Mouse (Mus musculus) MEL (cell line): ENCODE measurements around the gene Nup153. TPM values are rescaled to one million over a fixed set of nuclear protein-coding genes. Genes with fewer than 3 reads are reported as not detected.

Source experiments
- DNase-seq: peaks from one replicate; pipeline ENCODE4 v3.0.0; 2011; ENCODE audit warnings: low read depth, low spot score
- H3K27ac ChIP-seq: 2 replicates; pipeline ENCODE4 v1.5.1; 2012; ENCODE audit warnings: low read depth, mild to moderate bottlenecking, control low read depth, low read length, moderate library complexity; ENCODE audit not compliant: control insufficient read depth
- H3K27me3 ChIP-seq, 2 experiments: fragments of 150-350 bp in 1 of 2; sonication (generic) in 1 of 2; 2 replicates each; pipeline ENCODE4 v1.6.1; 2012; ENCODE audit warnings: low read length in 2 of 2, mild to moderate bottlenecking in 2 of 2, improper control_type of control experiment in 1 of 2, moderate library complexity in 1 of 2; ENCODE audit not compliant: insufficient read depth in 2 of 2, control insufficient read depth in 1 of 2
- H3K36me3 ChIP-seq, 2 experiments: 2 replicates each; pipeline ENCODE4 v1.6.1; 2012 to 2014; ENCODE audit warnings: low read length in 2 of 2, improper control_type of control experiment in 1 of 2, inconsistent platforms in 1 of 2, mild to moderate bottlenecking in 1 of 2; ENCODE audit not compliant: insufficient read depth in 2 of 2, control insufficient read depth in 1 of 2
- H3K4me1 ChIP-seq, 2 experiments: fragments of 150-350 bp in 1 of 2; sonication (generic) in 1 of 2; 2 replicates each; pipeline ENCODE4 v1.6.1; 2012; ENCODE audit warnings: low read length in 2 of 2, improper control_type of control experiment in 1 of 2, mild to moderate bottlenecking in 1 of 2; ENCODE audit not compliant: insufficient read depth in 2 of 2, control insufficient read depth in 1 of 2
- H3K4me3 ChIP-seq, 2 experiments: fragments of 150-350 bp in 1 of 2; sonication (generic) in 1 of 2; 2 replicates each; pipeline ENCODE4 v1.5.1; 2012; ENCODE audit warnings: low read depth in 2 of 2, low read length in 2 of 2, mild to moderate bottlenecking in 2 of 2, moderate library complexity in 2 of 2, control low read depth in 1 of 2, improper control_type of control experiment in 1 of 2; ENCODE audit not compliant: control insufficient read depth in 1 of 2, insufficient read depth in 1 of 2
- H3K79me2 ChIP-seq: 2 replicates; pipeline ENCODE4 v1.6.1; 2012; ENCODE audit warnings: mild to moderate bottlenecking, low read length, moderate library complexity; ENCODE audit not compliant: control insufficient read depth, poor library complexity, insufficient read depth
- H3K9ac ChIP-seq: 2 replicates; pipeline ENCODE4 v1.6.1; 2012; ENCODE audit warnings: low read depth, mild to moderate bottlenecking, control low read depth, low read length, moderate library complexity; ENCODE audit not compliant: control insufficient read depth, poor library complexity, severe bottlenecking
- H3K9me3 ChIP-seq: fragments of 150-350 bp; sonication (generic); replicated peaks from 2 replicates; pipeline ENCODE4 v1.6.1; 2012; ENCODE audit warnings: mild to moderate bottlenecking, low read length, improper control_type of control experiment, moderate library complexity; ENCODE audit not compliant: insufficient read depth
- CHD2 ChIP-seq: IDR thresholded peaks from 2 replicates; pipeline ENCODE4 v1.6.1; 2011; ENCODE audit warnings: low read length, improper control_type of control experiment
- CTCF ChIP-seq, 3 experiments: IDR thresholded peaks in 2 of 3; conservative IDR thresholded peaks in 1 of 3; 2 replicates each; pipeline ENCODE4 v1.5.1; 2011 to 2012; ENCODE audit warnings: low read length in 3 of 3, low read depth in 2 of 3, mild to moderate bottlenecking in 2 of 3, improper control_type of control experiment in 1 of 3, inconsistent platforms in 1 of 3, mixed read lengths in 1 of 3, moderate library complexity in 1 of 3; ENCODE audit not compliant: control insufficient read depth in 1 of 3, insufficient read depth in 1 of 3, poor library complexity in 1 of 3, severe bottlenecking in 1 of 3
- EP300 ChIP-seq, 2 experiments: IDR thresholded peaks; 2 replicates each; pipeline ENCODE4 v1.6.1; 2011; ENCODE audit warnings: improper control_type of control experiment in 2 of 2, low read length in 2 of 2, low read depth in 1 of 2, mild to moderate bottlenecking in 1 of 2
- HCFC1 ChIP-seq: IDR thresholded peaks from 2 replicates; pipeline ENCODE4 v1.6.1; 2012; ENCODE audit warnings: low read depth, mild to moderate bottlenecking, inconsistent platforms, low read length, improper control_type of control experiment, moderate library complexity
- JUND ChIP-seq: IDR thresholded peaks from 2 replicates; pipeline ENCODE4 v1.6.1; 2011; ENCODE audit warnings: low read depth, mild to moderate bottlenecking, improper control_type of control experiment, low read length
- MAFK ChIP-seq: IDR thresholded peaks from 2 replicates; pipeline ENCODE4 v1.6.1; 2011; ENCODE audit warnings: low read depth, mild to moderate bottlenecking, low read length, improper control_type of control experiment, borderline replicate concordance
- POLR2AphosphoS2 ChIP-seq: IDR thresholded peaks from 2 replicates; pipeline ENCODE4 v1.6.1; 2011; ENCODE audit warnings: low read length, improper control_type of control experiment
- RAD21 ChIP-seq: IDR thresholded peaks from 2 replicates; pipeline ENCODE4 v1.6.1; 2011; ENCODE audit warnings: mild to moderate bottlenecking, low read depth, low read length, improper control_type of control experiment
- RCOR1 ChIP-seq: IDR thresholded peaks from 2 replicates; pipeline ENCODE4 v1.6.1; 2012; ENCODE audit warnings: low read depth, mild to moderate bottlenecking, inconsistent platforms, low read length, improper control_type of control experiment
- UBTF ChIP-seq: IDR thresholded peaks from 2 replicates; pipeline ENCODE4 v1.6.1; 2012; ENCODE audit warnings: low read depth, mild to moderate bottlenecking, inconsistent platforms, low read length, improper control_type of control experiment, moderate library complexity, borderline replicate concordance; ENCODE audit not compliant: insufficient read depth
- USF1 ChIP-seq: IDR thresholded peaks from 2 replicates; pipeline ENCODE4 v1.6.1; 2014; ENCODE audit warnings: low read depth, mild to moderate bottlenecking, inconsistent platforms, low read length, improper control_type of control experiment, moderate library complexity
- USF2 ChIP-seq, 2 experiments: IDR thresholded peaks; 2 replicates each; pipeline ENCODE4 v1.6.1; 2011 to 2012; ENCODE audit warnings: improper control_type of control experiment in 2 of 2, low read length in 2 of 2, borderline replicate concordance in 1 of 2, inconsistent platforms in 1 of 2, low read depth in 1 of 2, mild to moderate bottlenecking in 1 of 2; ENCODE audit not compliant: insufficient read depth in 1 of 2
- ZC3H11A ChIP-seq: IDR thresholded peaks from 2 replicates; pipeline ENCODE4 v1.6.1; 2012; ENCODE audit warnings: low read depth, mild to moderate bottlenecking, inconsistent platforms, low read length, improper control_type of control experiment
- polyA plus RNA-seq, 2 experiments: library from polyadenylated mRNA; stranded (reverse) in 1 of 2; unstranded in 1 of 2; fragments of >175 nt in 1 of 2; fragments of >200 nt in 1 of 2; gene quantifications; 2 replicates each; pipeline versions ENCODE4 v1.2.1 to v1.2.4; 2012; ENCODE audit warnings: low replicate concordance in 2 of 2, low read depth in 1 of 2; ENCODE audit not compliant: insufficient read length in 2 of 2, insufficient read depth in 1 of 2, missing spikeins in 1 of 2
- total RNA-seq: library from RNA; depleted of rRNA; stranded (reverse); fragments of 300-350 nt; gene quantifications from 2 replicates; pipeline ENCODE4 v1.2.3, GENCODE M21; 2012

Nup153 gene
- total and polyA plus RNA-seq, 3 experiments, result 64.6 to 221 (median 82.8) TPM

GRCm38 (mm10) chr13:46742367-46742766 lies 14.6 kb upstream of the Nup153 start:
- H3K79me2 ChIP-seq, result no peaks in the 10 kb centered on the region
- H3K9ac ChIP-seq, result no peak overlapping the region
- DNase-seq, result no peak
- TF ChIP-seq RCOR1 (no peak), RAD21 (no peak), CTCF (IDR thresholded peaks at IDR 0.05 in 2 of 3, conservative IDR thresholded peaks at IDR 0.05 in 1 of 3; ENCODE audit: control insufficient read depth in 1 of 3, insufficient read depth in 1 of 3, low read depth in 2 of 3, low read length in 3 of 3, poor library complexity in 1 of 3, severe bottlenecking in 1 of 3) (no peak), POLR2AphosphoS2 (no peak), UBTF (no peak), CHD2 (no peak), HCFC1 (no peak)
- TF ChIP-seq, all 39 proteins: peak for 0
- H3K27ac ChIP-seq, result no peak overlapping the region
- H3K9me3 ChIP-seq, result no peaks in the 10 kb centered on the region
- H3K27me3 ChIP-seq, result no peaks in the 10 kb centered on the region
- peaks cover 0 to 8% of the 10 kb centered on the region in 2 experiments; a peak in 2 of 4 replicates for H3K4me1 ChIP-seq
- no peaks in the 10 kb centered on the region; a peak in 1 of 4 replicates for H3K36me3 ChIP-seq
- H3K4me3 ChIP-seq, result no peak overlapping the region

GRCm38 (mm10) chr13:46739426-46739825 lies 11.7 kb upstream of the Nup153 start:
- H3K4me3 ChIP-seq, result no peak overlapping the region
- TF ChIP-seq USF1 (no peak), ZC3H11A (no peak), EP300 (IDR thresholded peaks at IDR 0.05; ENCODE audit: low read depth in 1 of 2, low read length in 2 of 2) (no peak), JUND (no peak)
- peaks cover 3 to 12% of the 10 kb centered on the region in 2 experiments for H3K4me1 ChIP-seq
- H3K27me3 ChIP-seq, result no peaks in the 10 kb centered on the region
- H3K27ac ChIP-seq, result no peak overlapping the region
- H3K79me2 ChIP-seq, result no peaks in the 10 kb centered on the region; the same call in 1 of the 2 replicates
- no peak for DNase-seq
- peaks cover 0 to 3% of the 10 kb centered on the region in 2 experiments; a peak in 1 of 4 replicates for H3K36me3 ChIP-seq
- no peak overlapping the region for H3K9ac ChIP-seq
- no peaks in the 10 kb centered on the region for H3K9me3 ChIP-seq

- H3K4me1 ChIP-seq, result peaks cover 3 to 11% of the 10 kb centered on the region in 2 experiments
- no peaks in the 10 kb centered on the region; the same call in 1 of the 2 replicates for H3K79me2 ChIP-seq
- H3K9ac ChIP-seq, result no peak overlapping the region
- TF ChIP-seq MAFK, result peak; percentile 58; the same call in 1 of the 2 replicates
- TF ChIP-seq USF2 (IDR thresholded peaks at IDR 0.05; ENCODE audit: borderline replicate concordance in 1 of 2, insufficient read depth in 1 of 2, low read depth in 1 of 2, low read length in 2 of 2), result no peak
- no peak overlapping the region for H3K4me3 ChIP-seq
- H3K36me3 ChIP-seq, result peaks cover 0 to 3% of the 10 kb centered on the region in 2 experiments; a peak in 1 of 4 replicates
- no peak for DNase-seq
- no peaks in the 10 kb centered on the region for H3K27me3 ChIP-seq
- H3K9me3 ChIP-seq, result no peaks in the 10 kb centered on the region
- no peak overlapping the region for H3K27ac ChIP-seq
Observed at GRCm38 (mm10) chr13:46737482-46737881, 9.7 kb upstream of the Nup153 start.
